Mouse (Mus musculus) myocyte (in vitro differentiated cells): ENCODE measurements around the gene Qars.
A peak's percentile ranks its signal among the peaks of the same experiment; 100 is the strongest.

ENCODE experiments used
- E2F4 ChIP-seq: IDR thresholded peaks from one replicate; pipeline ENCODE4 v1.6.1; 2011; ENCODE audit warnings: mild to moderate bottlenecking, control low read depth, moderate library complexity; ENCODE audit not compliant: insufficient read depth
- MAX ChIP-seq: IDR thresholded peaks from one replicate; pipeline ENCODE4 v1.6.1; 2011; ENCODE audit warnings: low read depth, mild to moderate bottlenecking, control low read depth
- POLR2A ChIP-seq: IDR thresholded peaks from one replicate; pipeline ENCODE4 v1.6.1; 2011; ENCODE audit warnings: low read depth, mild to moderate bottlenecking, control low read depth, moderate library complexity; ENCODE audit not compliant: insufficient read length
- POLR2AphosphoS2 ChIP-seq: IDR thresholded peaks from one replicate; pipeline ENCODE4 v1.6.1; 2011; ENCODE audit warnings: low read depth, control low read depth; ENCODE audit not compliant: insufficient read length
- REST ChIP-seq: IDR thresholded peaks from one replicate; pipeline ENCODE4 v1.6.1; 2011; ENCODE audit warnings: mild to moderate bottlenecking, control low read depth, moderate library complexity; ENCODE audit not compliant: insufficient read depth, insufficient read length
- TCF12 ChIP-seq: IDR thresholded peaks from one replicate; pipeline ENCODE4 v1.6.1; 2011; ENCODE audit warnings: mild to moderate bottlenecking, control low read depth; ENCODE audit not compliant: poor library complexity, insufficient read depth, severe bottlenecking
- USF1 ChIP-seq: IDR thresholded peaks from one replicate; pipeline ENCODE4 v1.6.1; 2011; ENCODE audit warnings: low read depth, mild to moderate bottlenecking, control low read depth, moderate library complexity

DNA sequence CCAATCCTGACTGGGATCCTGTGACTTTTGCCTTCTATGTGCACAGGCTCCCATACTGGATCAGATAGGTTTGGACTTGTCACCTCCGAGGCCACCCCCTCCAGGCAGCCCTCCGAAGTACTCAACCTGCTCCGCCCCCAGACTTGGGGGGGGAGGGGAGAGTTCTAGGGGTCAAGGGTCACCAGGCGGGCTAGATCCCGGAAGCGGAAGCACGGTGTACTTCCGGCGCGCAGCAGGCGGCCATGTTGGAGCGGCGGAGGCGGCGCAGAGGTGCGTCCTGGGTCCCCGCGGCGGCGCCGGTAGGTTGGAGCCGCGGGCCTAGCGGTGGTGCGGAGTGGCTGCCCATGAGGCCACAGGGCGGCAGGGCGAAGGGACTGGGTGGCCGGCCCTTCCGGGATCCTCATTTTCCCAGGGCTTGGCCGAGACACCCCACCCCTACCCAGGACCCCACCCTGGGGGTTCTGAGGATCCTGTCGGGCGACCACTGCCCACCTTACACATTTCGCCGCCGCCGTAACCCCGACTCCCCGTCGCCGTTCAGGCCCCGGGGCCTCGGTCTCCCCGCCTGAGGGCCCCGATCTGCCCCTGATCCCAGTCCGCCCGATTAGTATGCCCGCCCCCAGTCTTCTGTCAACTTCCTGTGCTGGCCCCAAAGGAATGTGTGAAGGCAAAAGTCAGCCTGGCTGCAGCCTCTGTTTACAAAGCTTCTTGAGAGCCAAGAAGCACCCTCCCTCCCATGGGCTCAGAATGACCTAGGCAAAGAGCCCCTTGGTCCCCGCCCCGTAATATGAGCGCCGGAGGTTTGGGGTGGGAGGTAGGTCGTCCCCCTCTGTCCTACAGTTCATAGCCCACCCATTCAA is 47.0 kb upstream of the Qars start, which contains the start of gene Ccdc71:
- TF ChIP-seq MAX, result no peak
- TF ChIP-seq POLR2A, result peak; percentile 79
- TF ChIP-seq REST, result no peak
- TF ChIP-seq TCF12, result no peak
- no peak for TF ChIP-seq USF1
- TF ChIP-seq POLR2AphosphoS2, result peak; percentile 84
- TF ChIP-seq E2F4, result no peak
